Mouse (Mus musculus) kidney, embryonic 15.5 days (tissue): Measurements from ENCODE around the gene Dbndd2. TPM values are rescaled to one million over a fixed set of nuclear protein-coding genes. Genes with fewer than 3 reads are reported as not detected.

Source experiments
- ATAC-seq: fragments of 200-750 bp; cut with Nextera tagmentation; replicated peaks from 2 replicates; pipeline ENCODE4 v1.8.0; 2017; ENCODE audit warnings: moderate TSS enrichment; ENCODE audit not compliant: low FRiP score
- H3K27ac ChIP-seq: fragments of 300-500 bp; sonication (generic); 2 replicates; pipeline ENCODE4 v1.5.1; 2015; ENCODE audit warnings: mild to moderate bottlenecking, inconsistent platforms
- H3K27me3 ChIP-seq: fragments of 300-500 bp; sonication (generic); 2 replicates; pipeline ENCODE4 v1.6.1; 2015; ENCODE audit warnings: inconsistent platforms
- H3K36me3 ChIP-seq: fragments of 300-500 bp; sonication (generic); 2 replicates; pipeline ENCODE4 v1.6.1; 2015; ENCODE audit warnings: inconsistent platforms
- H3K4me1 ChIP-seq: fragments of 300-500 bp; sonication (generic); 2 replicates; pipeline ENCODE4 v1.6.1; 2015; ENCODE audit warnings: inconsistent platforms
- H3K4me2 ChIP-seq: fragments of 300-500 bp; sonication (generic); 2 replicates; pipeline ENCODE4 v1.6.1; 2015; ENCODE audit warnings: moderate library complexity, mild to moderate bottlenecking, inconsistent platforms
- H3K4me3 ChIP-seq: fragments of 300-500 bp; sonication (generic); replicated peaks from 2 replicates; pipeline ENCODE4 v1.5.1; 2015; ENCODE audit warnings: mild to moderate bottlenecking, inconsistent platforms
- H3K9ac ChIP-seq: fragments of 300-500 bp; sonication (generic); 2 replicates; pipeline ENCODE4 v1.6.1; 2015; ENCODE audit warnings: mild to moderate bottlenecking, inconsistent platforms
- H3K9me3 ChIP-seq: fragments of 300-500 bp; sonication (generic); replicated peaks from 2 replicates; pipeline ENCODE4 v1.6.1; 2016; ENCODE audit warnings: inconsistent platforms
- WGBS: fragments of 180-500 bp; shearing (Covaris S2); methylation state at CpG from one replicate; pipeline ENCODE4 v1.1.7; 2015; ENCODE audit warnings: mixed read lengths; 5-methylcytosine and 5-hydroxymethylcytosine counted together
- polyA plus RNA-seq: library from polyadenylated mRNA; unstranded; fragments of >200 nt; fragmentation: Nextera tagmentation; extraction: Ambion mirVana; gene quantifications from 2 replicates; pipeline ENCODE4 v1.2.1, GENCODE M21; 2015

The Dbndd2 gene
- polyA plus RNA-seq, 1 experiment from 2014 or later: 14.0 TPM

GRCm38 (mm10) chr2:164487115-164487527 lies 1.2 kb downstream of the Dbndd2 start:
- Histone ChIP-seq H3K27me3 (peaks cover 11% of the 10 kb centered on the region), H3K4me2 (peak overlapping the region; percentile 100), H3K36me3 (peaks cover 12% of the 10 kb centered on the region), H3K4me1 (peaks cover 28% of the 10 kb centered on the region), H3K9ac (peak overlapping the region; percentile 70), H3K4me3 (peak overlapping the region; percentile 82), H3K9me3 (no peaks in the 10 kb centered on the region), H3K27ac (no peak overlapping the region)
- WGBS: 10% methylated on average over 11 of the region's 11 CpGs
- peak; percentile 49 for ATAC-seq

DNA sequence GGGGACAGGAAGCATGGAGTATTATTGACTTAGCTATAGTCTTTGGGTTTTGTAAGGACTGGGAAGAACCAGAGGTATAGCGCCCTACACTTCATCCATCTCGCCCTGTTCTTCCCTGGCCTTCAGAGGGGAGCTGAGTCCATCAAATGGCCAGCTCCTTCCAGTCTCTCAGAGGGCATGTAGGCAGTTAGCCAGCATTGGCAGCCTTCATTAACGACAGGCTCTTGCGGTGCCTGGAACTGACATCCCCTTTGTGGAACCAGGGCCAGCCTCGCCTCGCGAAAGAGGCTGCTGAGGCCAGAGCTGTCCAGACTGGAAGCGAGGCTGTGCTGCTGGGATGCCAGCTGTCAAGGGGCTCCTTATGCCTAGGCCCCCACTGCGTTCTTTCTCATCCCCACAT lies 1.9 kb downstream of the Dbndd2 start:
- H3K36me3 ChIP-seq: peaks cover 12% of the 10 kb centered on the region
- no peak overlapping the region for H3K4me3 ChIP-seq
- no peak overlapping the region for H3K27ac ChIP-seq
- ATAC-seq: no peak
- H3K9ac ChIP-seq: no peak overlapping the region
- H3K9me3 ChIP-seq: no peaks in the 10 kb centered on the region
- 78% methylated on average over 9 of the region's 9 CpGs for WGBS
- H3K4me2 ChIP-seq: peak overlapping the region; percentile 100; the same call in 1 of the 2 replicates
- peaks cover 11% of the 10 kb centered on the region for H3K27me3 ChIP-seq
- H3K4me1 ChIP-seq: peaks cover 28% of the 10 kb centered on the region

DNA sequence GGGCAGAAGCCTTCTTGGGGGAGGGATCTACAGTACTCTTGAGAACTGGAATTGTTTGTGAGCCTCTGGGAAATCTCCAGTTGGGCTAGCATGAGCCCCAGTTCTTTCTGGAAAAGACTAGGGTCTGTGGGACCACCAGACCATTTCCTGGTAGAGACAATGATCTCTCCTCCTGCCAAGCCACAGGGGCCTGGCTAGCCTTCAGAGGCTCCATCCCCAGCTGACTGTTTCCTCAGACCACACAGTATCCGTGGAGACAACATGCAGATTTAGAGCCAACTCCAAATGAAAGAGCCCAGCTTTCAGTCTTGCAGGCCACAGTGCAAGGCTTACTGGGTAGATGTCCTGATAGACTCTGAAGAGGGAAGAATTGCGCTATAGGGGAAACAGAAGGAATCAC lies 8.2 kb downstream of the Dbndd2 start:
- Histone ChIP-seq H3K27ac (no peak overlapping the region), H3K27me3 (no peaks in the 10 kb centered on the region), H3K36me3 (peaks cover 15% of the 10 kb centered on the region), H3K4me3 (no peak overlapping the region), H3K9ac (no peak overlapping the region), H3K4me2 (no peak overlapping the region), H3K4me1 (peaks cover 20% of the 10 kb centered on the region), H3K9me3 (no peaks in the 10 kb centered on the region)
- 58% methylated on average over 2 of the region's 2 CpGs for WGBS
- ATAC-seq: no peak

DNA sequence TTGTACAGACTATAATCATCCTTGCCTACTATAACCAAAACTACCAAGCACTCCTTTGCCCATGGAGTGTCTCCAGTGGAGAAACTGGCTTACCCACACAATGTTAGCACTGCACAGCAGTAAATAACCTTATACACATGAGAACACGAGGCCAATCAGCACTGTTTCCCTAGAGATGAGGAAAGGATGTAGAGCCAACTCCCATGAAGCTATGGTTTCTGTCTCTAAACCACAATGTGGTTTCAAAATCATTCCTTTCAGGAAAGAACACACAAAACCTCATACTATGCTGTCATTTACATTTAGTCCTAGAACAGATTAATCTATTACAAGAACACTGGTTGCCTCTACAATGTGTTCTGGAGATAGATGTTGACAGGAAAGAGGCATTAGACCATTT lies 10.4 kb downstream of the Dbndd2 start:
- Histone ChIP-seq H3K9me3 (no peaks in the 10 kb centered on the region), H3K27ac (no peak overlapping the region), H3K9ac (no peak overlapping the region), H3K4me1 (peaks cover 20% of the 10 kb centered on the region), H3K4me3 (peak overlapping the region; percentile 94), H3K36me3 (peaks cover 24% of the 10 kb centered on the region), H3K27me3 (no peaks in the 10 kb centered on the region), H3K4me2 (peak overlapping the region; percentile 95)
- 69% methylated on average over 1 of the region's 1 CpGs for WGBS
- ATAC-seq: no peak

DNA sequence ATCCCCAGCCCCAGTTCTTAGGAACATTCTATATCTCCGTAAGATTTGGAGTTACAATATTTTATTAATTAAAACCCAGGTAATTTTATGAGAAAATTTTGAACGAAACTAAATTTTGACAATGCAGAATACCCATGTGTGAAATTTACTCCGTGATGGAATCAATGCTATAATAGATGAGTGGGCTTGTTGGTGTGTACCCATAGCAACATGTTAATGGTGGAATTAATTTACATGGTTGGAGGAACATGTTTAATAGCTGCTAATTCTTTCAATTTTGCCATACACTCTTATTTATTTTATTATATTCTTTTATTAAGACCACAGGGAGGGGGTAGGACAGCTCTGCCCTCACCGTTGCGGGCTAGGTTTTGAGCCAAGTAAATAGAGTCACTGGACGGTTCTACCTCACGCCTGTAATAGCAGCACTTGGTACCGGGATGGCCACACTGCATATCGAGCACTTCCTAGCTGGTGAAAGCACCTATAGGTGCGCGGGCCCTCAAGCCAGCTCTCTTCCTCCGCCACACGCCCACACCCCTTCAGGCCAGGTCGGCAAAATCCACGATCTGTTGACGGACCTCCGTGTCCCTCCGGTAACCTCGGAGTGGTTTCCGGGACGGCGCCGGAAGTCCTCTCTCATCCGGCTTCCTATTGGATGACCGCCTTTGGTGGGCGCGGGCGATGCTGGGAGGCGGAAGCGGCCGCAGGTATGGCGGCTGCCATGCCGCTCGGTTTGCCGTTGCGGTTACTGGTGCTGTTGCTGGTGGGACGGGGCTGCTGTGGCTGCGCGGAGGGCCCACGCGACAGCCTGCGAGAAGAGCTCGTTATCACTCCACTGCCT lies 11.2 kb downstream of the Dbndd2 start, which contains the start of gene Pigt:
TSS of gene Pigt (plus strand) at position 674 of the 844 bp plus-strand sequence.
- peak within 1 kb of the TSS; percentile 59 for H3K27ac ChIP-seq
- peak within 1 kb of the TSS; percentile 66 for H3K9ac ChIP-seq
- peak within 1 kb of the TSS; percentile 94 for H3K4me3 ChIP-seq
- H3K4me2 ChIP-seq: peak within 1 kb of the TSS; percentile 95
- H3K27me3 ChIP-seq: no peaks in the 10 kb centered on the region
- peaks cover 31% of the 10 kb centered on the region for H3K36me3 ChIP-seq
- WGBS: 4% methylated on average over 43 of the region's 43 CpGs
- H3K9me3 ChIP-seq: no peaks in the 10 kb centered on the region
- peak; percentile 94 for ATAC-seq
- peaks cover 20% of the 10 kb centered on the region for H3K4me1 ChIP-seq

DNA sequence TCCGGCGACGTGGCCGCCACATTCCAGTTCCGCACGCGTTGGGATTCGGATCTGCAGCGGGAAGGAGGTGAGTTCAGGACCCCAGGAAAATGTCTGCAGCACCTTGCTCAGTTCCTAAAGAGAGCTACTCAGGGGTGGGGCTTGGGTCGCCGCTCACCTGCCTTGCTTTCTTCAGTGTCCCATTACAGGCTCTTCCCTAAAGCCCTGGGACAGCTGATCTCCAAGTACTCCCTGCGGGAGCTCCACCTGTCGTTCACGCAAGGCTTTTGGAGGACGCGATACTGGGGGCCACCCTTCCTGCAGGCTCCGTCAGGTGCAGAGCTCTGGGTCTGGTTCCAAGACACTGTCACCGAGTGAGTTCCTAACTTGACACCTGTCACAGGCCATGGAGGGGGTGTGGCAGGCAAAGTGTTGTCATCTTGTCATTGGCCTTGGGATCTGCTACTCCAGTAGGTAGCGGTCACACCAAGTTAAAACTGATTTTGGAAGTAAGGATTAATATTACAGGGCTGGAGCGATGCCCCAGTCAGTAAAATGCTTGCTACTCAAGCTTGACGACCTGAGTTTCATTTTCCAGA lies 11.9 kb downstream of the Dbndd2 start:
- no peaks in the 10 kb centered on the region for H3K27me3 ChIP-seq
- ATAC-seq: peak; percentile 26; the same call in 1 of the 2 replicates
- H3K9me3 ChIP-seq: no peaks in the 10 kb centered on the region
- H3K27ac ChIP-seq: 0 out of 2 replicates have a peak overlapping the region, but pooled peaks have one; percentile 32
- H3K9ac ChIP-seq: peak overlapping the region; percentile 66
- H3K4me3 ChIP-seq: peak overlapping the region; percentile 94
- WGBS: 5% methylated on average over 21 of the region's 21 CpGs
- peaks cover 38% of the 10 kb centered on the region for H3K36me3 ChIP-seq
- H3K4me2 ChIP-seq: peak overlapping the region; percentile 95
- H3K4me1 ChIP-seq: peaks cover 20% of the 10 kb centered on the region

- H3K4me2 ChIP-seq: no peak overlapping the region
- peaks cover 14% of the 10 kb centered on the region for H3K4me1 ChIP-seq
- H3K9me3 ChIP-seq: 0 out of 2 replicates have a peak, but pooled peaks cover under 1% of the 10 kb centered on the region
- WGBS: 76% methylated on average over 5 of the region's 5 CpGs
- H3K4me3 ChIP-seq: no peak overlapping the region
- ATAC-seq: no peak
- no peak overlapping the region for H3K9ac ChIP-seq
- no peaks in the 10 kb centered on the region for H3K27me3 ChIP-seq
- H3K36me3 ChIP-seq: peaks cover 53% of the 10 kb centered on the region
- H3K27ac ChIP-seq: no peak overlapping the region
These were observed 13.4 kb downstream of the Dbndd2 start for GRCm38 (mm10) chr2:164499317-164499716.

DNA sequence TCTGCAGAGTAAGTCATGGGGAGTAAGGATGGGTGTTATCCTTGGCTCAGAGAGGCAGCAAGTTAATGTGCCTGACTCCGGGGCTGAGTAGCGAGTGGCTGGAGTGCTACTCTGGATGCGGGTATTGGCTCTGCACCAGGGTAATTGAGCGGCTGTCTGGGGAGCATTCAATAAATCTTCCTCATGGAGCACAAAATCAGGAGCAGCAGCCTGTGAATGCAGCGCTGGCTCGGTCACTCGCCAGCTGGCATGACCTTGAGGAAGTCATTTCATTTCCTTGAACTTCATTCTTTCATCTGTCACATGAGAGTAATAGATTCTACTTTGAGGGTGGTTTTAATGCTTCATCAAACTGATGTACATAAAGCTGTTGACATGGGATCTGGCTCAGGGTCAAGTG lies 14.6 kb downstream of the Dbndd2 start:
- WGBS: 57% methylated on average over 7 of the region's 7 CpGs
- Histone ChIP-seq H3K9me3 (peaks cover 7% of the 10 kb centered on the region; the same call in 1 of the 2 replicates), H3K9ac (no peak overlapping the region), H3K36me3 (peaks cover 65% of the 10 kb centered on the region), H3K27ac (no peak overlapping the region), H3K4me1 (peaks cover 13% of the 10 kb centered on the region), H3K4me2 (no peak overlapping the region), H3K4me3 (no peak overlapping the region), H3K27me3 (no peaks in the 10 kb centered on the region)
- ATAC-seq: no peak

DNA sequence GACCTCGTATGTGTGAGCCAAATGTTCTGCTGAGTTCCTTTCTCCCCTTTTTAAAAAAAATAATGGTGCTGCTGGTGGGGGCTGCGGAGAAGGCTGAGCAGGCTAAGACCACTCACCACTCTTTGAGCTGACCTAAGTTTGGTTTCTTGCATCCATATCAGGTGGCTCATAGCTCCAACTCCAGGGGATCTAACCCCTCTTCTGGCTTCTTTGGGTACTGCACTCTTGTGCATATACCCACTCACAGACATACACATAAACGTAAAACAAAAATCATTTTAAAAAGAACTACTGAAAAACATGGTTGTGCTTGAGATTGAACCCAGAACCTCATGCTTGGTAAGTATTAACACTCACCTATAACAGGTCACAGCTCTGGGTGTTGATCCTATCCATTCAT lies 19.0 kb downstream of the Dbndd2 start:
- H3K4me2 ChIP-seq: no peak overlapping the region
- 97% methylated on average over 3 of the region's 3 CpGs for WGBS
- H3K36me3 ChIP-seq: peaks cover 82% of the 10 kb centered on the region
- peaks cover 7% of the 10 kb centered on the region; the same call in 1 of the 2 replicates for H3K9me3 ChIP-seq
- no peak for ATAC-seq
- H3K4me1 ChIP-seq: no peaks in the 10 kb centered on the region
- H3K27ac ChIP-seq: no peak overlapping the region
- H3K27me3 ChIP-seq: no peaks in the 10 kb centered on the region
- no peak overlapping the region for H3K9ac ChIP-seq
- no peak overlapping the region for H3K4me3 ChIP-seq

DNA sequence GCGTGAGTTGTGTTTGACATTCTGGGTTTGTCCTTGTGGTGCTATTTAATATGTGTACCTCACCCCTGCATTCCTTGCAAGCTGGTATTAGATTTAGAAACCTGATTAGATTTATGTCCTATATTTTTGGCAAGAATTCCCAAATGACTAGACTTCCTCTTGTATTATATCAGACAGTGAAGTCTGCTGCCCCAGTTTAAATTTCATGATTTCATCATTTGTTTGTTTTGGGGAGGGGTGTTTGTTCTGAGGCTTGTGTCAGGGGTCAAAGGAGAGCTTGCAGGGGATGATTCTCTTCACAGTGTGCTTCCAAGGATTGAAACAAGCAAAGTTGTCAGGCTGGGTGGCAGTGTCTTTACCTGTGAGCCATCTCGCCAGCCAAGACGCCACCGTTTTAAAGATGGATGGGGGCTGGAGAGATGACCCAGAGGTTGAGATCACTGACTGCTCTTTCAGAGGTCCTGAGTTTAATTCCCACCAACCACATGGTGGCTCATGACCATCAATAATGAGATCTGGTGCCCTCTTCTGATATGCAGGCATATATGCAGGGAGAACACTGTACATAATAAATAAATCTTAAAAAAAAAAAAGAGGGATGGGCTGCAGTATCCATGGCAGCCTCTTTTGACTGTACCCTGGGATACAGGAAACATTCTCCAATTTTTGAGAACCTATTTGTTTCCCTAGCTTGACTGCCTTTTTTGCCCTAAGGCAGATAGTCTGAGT lies 19.9 kb downstream of the Dbndd2 start:
- no peak overlapping the region for H3K27ac ChIP-seq
- H3K27me3 ChIP-seq: no peaks in the 10 kb centered on the region
- peaks cover 7% of the 10 kb centered on the region; the same call in 1 of the 2 replicates for H3K9me3 ChIP-seq
- H3K9ac ChIP-seq: no peak overlapping the region
- H3K4me2 ChIP-seq: no peak overlapping the region
- no peak for ATAC-seq
- H3K36me3 ChIP-seq: peaks cover 73% of the 10 kb centered on the region
- no peak overlapping the region for H3K4me3 ChIP-seq
- 86% methylated on average over 4 of the region's 4 CpGs for WGBS
- H3K4me1 ChIP-seq: no peaks in the 10 kb centered on the region

DNA sequence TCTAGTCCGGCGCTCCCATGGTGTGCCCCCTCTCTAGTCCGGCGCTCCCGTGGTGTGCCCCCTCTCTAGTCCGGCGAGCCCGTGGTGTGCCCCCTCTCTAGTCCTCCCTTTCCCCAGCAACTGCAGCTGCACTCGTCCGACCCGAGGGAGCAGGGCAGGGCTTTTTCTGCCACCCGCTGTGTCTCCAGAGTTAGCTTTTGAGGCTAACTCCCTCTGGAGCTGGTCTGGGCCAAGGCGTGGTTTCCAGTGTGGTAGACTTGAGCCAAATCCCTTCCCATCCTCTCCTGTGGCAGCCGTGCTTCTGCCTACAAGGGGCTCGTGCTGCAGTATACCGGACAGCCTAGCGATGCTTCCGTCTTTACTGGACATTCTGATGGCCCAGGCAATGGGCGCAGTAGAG lies 21.9 kb downstream of the Dbndd2 start:
- H3K27me3 ChIP-seq: no peaks in the 10 kb centered on the region
- ATAC-seq: no peak
- H3K4me2 ChIP-seq: no peak overlapping the region
- H3K4me3 ChIP-seq: no peak overlapping the region
- peaks cover 7% of the 10 kb centered on the region; the same call in 1 of the 2 replicates for H3K9me3 ChIP-seq
- 86% methylated on average over 19 of the region's 19 CpGs for WGBS
- H3K4me1 ChIP-seq: 0 out of 2 replicates have a peak, but pooled peaks cover 3% of the 10 kb centered on the region
- no peak overlapping the region for H3K27ac ChIP-seq
- H3K36me3 ChIP-seq: peaks cover 54% of the 10 kb centered on the region
- no peak overlapping the region for H3K9ac ChIP-seq
